Mouse (Mus musculus) G1E (cell line): Measurements from ENCODE around the gene BC030867.
A peak's percentile ranks its signal among the peaks of the same experiment; 100 is the strongest.

ENCODE experiments used
- CTCF ChIP-seq: IDR thresholded peaks from 2 replicates; pipeline ENCODE4 v1.5.1; 2012; ENCODE audit warnings: low read depth, low read length, inconsistent platforms, mixed read lengths
- GATA1 ChIP-seq: IDR thresholded peaks from 2 replicates; pipeline ENCODE4 v1.6.1; 2012; ENCODE audit warnings: borderline replicate concordance, low read length, inconsistent platforms, mixed read lengths
- GATA2 ChIP-seq: IDR thresholded peaks from 2 replicates; pipeline ENCODE4 v1.6.1; 2012; ENCODE audit warnings: low read depth, low read length, inconsistent platforms, borderline replicate concordance
- TAL1 ChIP-seq: conservative IDR thresholded peaks from 2 replicates; pipeline ENCODE4 v1.6.1; 2012; ENCODE audit warnings: low read depth, low read length, inconsistent platforms, mixed read lengths

DNA sequence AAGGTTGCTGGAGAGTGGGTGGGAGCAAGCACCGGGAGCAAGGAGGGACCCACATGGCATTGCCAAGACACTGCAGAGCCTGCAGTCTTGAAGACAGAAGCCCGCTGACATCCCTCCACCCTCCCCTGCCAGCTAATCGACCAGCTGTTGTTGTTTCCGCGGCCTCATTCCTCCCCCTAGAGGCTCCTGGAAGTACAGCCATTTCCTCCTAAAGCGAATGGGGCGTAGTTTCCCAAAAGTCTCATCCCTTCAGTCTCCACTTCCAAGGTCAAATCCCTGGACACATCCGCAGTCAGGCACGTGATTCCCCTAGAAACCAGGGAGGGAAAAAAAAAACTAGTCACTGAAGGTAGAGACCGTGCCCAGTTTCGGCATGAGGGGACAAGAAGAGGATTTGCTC is 18.8 kb downstream of the BC030867 start:
- TF ChIP-seq CTCF (peak; percentile 23), GATA2 (no peak), TAL1 (no peak), GATA1 (no peak)
